Mouse (Mus musculus): ENCODE measurements around the gene Chrna3.

Chrna3 gene

DNA sequence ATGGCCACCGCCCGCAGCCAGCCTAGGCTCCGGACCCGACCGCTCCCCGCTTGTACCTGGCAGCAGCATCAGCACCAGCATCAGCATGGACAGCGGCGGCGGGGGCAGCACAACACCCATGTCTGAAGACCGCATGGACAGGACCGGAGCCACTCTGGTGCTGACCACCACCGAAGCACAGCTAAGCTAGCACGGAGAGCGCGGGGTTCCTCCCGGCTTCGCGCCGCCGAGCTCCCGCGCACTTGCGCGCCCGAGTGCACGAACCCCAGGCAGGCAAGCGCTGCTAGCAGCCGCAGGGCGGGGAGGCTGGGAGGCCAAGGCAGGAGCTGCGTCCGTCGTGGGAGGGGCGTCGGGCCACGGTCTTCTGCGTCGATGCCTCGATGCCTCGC lies at the start of gene Chrna3:
Gene Chrna3 (minus strand): TSS at position 288 of the 389 bp plus-strand sequence.
- no peak for DNase-seq (ENCODE audit: low read depth, low spot score)

DNA sequence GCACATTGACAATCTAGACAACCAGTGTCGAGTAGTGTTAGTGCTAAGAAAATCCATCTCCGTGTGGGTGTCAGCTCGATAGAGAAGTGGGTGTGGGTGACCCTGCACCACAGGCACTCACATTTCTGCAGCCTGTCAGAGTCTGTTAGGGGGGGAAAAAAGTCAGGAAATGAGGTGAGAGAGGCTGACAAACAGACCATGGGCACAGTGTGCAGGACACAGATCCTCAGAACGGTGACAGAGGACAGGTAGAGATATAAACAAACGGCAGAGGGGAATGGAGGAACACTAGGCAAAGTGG lies 41.6 kb upstream of the Chrna3 start:
- DNase-seq (ENCODE audit: low read depth, low spot score), result no peak

DNA sequence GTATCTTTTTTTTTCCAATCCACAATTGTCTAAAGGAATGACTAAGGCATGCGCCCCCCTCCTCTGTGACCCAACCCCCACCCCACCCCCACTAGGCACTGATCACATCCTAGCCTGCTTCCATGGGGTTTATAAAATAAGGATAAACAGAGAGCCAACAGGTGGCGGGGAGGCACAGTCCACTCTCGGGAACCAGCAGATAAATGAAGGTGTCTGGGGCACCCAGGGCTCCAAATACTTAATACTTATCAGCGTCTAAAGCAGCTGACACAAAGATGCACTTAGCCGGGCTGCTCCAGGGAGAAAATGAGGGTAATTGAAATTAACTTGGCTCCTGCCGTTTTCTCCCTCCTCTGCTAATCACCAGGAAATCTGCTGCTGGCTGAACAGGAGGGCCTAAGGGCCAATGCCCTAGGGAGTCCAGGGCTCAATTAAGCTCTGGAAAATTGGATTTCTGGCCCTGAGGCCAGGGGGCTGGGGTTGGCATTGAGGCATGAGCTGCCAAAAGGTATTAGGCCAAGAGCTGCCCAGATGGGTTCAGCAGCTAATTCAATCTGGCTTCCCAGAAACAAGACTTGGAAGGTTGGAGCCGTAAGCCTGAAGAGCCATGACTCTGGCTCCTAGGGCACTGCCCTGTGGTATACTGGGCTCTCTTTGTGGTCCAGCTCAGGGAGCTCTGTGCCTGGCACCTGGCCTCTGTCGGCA lies 41.0 kb upstream of the Chrna3 start:
- no peak for DNase-seq (ENCODE audit: low read depth, low spot score)

DNA sequence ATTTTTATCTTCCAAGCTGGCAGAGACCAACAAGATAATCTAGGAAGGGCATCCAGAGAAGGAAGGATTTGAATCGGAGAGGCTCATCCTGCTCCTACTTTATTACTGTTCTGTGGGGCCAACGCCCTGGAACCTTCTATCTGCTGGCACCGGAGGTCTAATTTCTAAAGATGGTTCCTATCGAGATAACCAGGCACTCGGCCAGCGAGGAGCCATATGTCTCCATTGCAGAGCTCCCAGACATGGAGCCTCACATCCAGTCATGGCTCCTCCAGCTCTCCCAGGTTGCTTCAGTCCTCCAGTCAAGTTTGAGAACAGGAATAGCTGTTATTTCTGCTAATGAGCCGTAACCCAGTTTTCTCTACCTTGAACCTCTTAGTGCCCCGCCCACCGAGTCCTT lies 38.9 kb upstream of the Chrna3 start:
- DNase-seq (ENCODE audit: low read depth, low spot score), result no peak

DNA sequence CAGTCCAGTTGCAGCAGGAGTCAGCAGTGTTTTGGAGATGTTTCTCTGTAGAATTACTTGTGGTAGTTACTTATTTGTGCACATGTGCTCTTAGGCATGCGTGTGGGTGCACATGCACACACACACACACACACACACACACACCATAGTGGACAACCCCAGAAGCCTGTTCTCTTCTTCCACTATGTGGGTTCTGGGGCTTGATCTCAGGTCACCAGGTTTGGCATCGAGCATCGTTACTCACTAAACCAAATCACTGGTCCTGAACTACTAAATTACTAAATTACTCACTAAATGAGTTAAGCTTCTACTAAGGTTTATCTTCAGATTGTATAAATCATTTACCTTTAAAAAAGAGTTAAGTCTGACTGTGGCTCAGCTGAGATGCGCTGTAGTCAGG lies 31.7 kb upstream of the Chrna3 start:
- DNase-seq (ENCODE audit: low read depth, low spot score), result no peak

DNA sequence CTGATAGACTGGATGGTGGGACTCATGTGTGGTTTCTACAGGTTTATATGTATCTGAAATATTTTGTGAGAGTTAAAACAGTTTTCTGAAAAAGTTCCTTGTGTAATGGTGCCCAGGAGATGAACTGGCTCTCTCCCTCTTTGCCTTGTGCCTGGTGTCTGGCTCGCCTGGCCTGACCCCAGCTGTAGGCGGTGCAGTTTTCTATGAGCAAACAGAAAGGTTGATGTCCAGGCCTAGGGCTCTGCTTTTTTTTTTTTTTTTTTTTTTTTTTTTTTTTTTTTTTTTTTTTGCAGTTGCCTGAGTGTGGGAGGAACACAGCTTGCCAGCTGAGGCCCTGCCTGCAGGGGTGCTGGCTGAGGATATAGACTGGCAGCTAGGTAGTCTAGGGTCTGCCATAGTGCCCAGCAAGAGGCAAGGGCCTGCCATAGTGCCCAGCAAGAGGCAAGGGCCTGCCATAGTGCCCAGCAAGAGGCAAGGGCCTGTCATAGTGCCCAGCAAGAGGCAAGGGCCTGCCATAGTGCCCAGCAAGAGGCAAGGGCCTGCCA lies 29.1 kb upstream of the Chrna3 start:
- no peak for DNase-seq (ENCODE audit: low read depth, low spot score)

DNA sequence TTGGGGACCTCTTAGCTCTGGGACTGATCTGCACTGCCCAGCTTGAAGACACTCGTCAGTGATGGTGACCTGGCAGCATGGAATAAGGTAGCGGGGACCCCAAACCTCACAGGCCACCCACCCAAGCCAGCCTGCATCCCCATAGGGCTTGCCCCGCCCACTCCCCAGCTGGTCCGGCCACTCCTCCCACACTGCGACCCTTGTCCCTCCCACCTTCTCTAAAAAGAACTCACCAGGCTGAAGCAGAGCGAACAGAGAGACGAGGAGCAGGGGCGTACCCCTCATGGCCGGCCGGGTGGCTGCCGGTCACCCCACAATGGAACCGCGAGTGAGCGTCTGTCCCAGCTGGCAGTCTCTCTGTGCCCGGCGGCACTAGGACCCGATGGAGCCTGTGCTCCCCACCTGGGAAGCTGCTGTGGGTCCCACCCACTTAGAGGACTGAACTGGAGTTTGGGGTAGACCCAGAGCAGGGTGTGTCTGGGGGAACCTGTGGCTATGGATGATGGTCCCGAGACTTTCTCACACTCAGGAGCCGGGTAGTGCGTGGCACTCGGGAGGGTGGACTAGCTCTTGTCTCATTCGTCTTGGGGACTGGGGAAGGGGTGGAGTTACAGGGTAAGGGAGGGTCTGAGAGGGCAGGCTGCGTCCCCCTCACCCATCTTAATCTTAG lies 22.0 kb upstream of the Chrna3 start, which contains the start of gene Chrnb4:
Gene Chrnb4 (minus strand): TSS at position 569 of the 670 bp plus-strand sequence.
- DNase-seq (ENCODE audit: low read depth, low spot score), result no peak

DNA sequence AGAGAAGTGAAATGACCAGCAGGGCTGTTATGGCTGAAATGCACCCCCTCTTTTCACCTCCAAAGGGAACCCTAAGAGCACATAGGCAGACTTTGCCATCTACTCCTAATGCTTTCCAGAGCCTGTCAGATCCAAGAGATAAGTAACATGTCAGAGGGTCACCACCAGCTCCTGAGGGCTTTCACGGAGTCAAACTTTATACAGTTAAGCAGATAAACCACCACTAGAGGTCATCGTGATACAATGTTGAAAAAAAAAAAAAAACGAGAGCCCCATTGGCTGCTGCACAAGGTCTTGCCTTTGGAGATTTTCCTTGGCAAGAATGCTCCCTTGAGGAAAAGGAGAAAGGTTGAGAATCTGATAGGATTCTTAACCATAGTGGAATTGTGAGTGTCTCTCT lies 20.4 kb upstream of the Chrna3 start:
- DNase-seq (ENCODE audit: low read depth, low spot score), result peak; percentile 59

DNA sequence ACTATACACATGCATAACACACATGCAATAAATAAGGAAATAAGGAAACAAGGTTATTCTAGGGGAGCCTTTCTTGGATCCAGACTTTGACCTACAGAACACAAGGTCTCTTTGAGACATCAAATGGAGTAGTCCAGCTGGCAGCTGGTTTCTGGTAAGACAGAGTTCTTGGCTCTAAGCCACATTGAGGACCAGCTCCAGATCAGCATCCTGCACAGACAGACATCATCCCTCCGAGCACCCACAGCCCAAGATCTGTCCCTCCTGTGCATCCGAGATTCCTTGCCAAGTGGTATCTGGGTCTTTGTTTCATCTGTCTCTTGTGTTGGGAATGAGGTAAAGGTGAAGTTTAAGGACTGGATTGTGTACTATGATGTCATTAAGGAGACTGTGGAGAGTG lies 18.6 kb upstream of the Chrna3 start:
- DNase-seq (ENCODE audit: low read depth, low spot score), result no peak

DNA sequence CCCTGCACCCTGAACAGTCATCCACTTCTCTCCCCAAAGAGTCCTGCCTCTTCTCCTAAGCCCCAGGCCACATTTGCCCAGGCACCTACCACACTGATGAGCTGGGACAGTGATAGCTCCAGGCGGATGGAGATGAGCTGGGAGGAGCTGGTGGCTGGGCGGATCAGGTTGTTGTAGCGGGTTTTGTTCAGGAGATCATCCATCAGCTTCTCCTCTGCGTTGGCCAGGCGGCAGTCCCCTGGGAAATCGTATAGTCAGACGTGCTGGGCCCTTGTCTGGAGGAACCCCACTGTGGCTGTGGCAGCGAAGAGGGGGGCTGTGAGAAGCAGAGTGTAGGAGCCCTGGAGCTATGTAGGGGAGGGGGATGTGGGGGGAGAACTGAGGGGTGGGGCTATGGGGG lies 17.3 kb upstream of the Chrna3 start:
- no peak for DNase-seq (ENCODE audit: low read depth, low spot score)

DNA sequence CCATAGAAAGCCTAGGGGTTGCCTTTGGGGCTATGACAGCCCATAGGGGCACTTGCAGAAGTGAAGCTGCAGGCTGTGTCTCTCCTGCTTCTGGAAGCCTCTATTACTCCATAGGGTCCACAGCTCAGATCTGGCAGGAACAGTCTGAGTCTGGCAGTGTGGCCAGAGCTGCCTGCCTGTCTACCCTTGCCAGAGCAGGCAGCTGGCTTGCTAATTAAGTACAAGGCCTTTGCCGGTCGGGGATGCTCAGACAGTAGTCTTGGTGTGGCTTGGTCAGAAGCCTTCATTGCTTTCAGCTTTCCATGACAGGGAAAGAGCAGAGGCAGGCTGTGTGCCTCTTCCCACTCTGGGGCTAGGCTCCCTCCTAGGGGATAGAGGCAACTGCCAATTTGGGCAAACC lies 15.0 kb upstream of the Chrna3 start:
- DNase-seq (ENCODE audit: low read depth, low spot score), result no peak

DNA sequence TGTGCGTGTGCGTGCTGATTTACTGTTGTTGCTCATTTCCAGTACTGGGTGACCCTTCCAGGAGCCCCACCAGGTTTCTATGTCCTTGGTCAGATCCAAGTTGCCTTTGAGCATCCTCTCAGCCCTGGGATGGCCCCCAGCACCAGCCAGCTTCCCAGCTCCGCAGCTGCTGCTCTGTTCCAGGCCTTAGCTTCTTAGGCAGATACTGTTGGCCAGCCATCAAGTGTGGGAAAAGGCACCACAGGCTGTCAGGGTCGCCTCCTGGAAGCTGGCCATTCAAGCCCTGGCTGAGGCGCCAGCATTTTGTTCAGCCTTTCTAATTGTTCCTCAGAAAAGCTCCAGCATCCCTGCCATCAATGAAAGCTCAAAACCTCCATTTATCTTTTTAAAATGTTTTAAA lies 13.6 kb upstream of the Chrna3 start:
- no peak for DNase-seq (ENCODE audit: low read depth, low spot score)

DNA sequence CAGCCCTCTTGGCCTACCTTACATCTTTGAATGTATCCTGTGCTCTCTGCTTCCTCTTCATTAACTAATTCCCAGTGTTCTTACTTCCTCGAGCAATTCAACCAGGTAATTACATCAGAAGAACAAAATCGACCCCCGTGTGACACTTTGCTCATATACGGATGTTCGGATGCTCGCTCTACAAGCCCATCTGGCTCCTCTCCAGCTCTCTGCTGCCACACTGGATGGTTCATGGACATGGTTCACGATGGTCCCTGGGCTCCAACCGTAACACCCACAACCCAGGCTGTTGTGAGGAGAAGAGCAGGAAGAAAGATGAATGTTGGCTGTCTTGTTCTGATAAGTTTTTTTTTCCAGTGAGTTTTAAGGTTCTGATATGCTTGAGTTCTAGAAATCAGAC lies 12.6 kb upstream of the Chrna3 start:
- DNase-seq (ENCODE audit: low read depth, low spot score), result no peak

DNA sequence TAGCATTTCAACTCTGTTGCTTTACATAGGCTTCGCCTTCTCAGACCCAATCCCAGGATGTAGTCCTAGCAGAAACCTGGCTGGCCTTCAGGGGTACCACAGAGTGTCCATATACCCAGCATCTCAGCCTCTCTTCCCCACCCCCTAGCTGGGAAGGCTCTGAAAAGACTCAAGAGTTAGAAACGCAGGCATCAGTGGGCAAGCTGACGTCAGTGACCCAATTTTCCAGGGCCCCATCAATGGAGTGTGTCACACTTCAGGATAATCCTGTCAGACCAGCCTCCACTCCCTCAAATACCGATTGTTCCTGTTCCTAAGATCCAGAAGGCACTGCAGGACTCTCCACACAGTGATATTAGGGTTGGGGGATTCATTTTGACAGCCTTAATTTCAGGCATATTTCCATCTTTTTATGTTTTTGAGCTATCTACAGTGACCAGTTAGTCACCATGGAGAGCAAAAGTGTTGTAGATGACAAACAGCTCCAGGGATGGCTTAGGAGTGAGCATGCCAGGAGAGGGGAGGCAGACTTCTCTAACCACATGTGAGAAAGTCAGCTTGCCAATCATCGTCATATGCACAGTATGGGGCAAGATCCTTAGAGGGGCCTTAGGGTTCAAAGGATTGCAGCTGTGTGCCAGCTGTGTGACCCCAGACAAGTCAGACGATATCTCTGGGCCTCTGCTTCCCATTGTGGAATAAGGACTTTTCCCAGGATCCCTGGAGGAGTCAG lies 5.2 kb upstream of the Chrna3 start:
- DNase-seq (ENCODE audit: low read depth, low spot score), result no peak

DNA sequence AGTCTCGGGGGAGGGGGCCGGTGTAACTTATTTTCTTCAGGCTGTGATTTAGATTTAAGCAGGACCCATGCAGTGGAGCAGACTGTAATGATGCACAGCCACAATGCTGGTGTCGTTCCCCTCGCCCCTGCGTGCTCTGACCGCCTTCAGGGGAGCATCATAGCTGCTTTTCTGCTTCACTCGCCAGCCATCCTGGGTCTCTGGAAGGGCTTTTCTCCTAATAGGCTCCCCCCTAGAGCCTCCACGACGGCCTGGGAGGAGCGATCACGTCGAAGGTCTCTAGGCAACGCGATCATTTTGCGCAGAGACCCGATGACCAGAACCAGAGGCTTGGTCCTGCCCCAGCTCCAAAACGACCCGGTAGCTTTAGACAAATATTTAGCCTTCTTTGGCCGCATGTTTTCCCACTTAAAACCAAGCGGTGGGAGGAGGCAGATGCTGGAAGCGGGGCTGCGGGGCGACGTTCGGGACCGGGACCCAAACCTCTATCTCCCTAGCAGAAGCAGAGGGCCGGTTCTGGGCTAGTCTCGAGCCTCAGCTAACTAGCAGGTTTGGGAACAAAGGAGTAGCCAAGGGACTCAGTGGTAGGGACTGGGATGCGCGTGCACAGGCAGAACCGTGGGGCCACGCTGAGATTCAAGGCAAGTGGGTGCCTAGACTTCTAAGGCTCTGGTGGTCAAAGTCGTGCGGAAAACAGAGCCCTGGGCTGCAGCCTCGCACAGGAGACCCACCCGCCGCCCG lies 658 bp downstream of the Chrna3 start:
- no peak for DNase-seq (ENCODE audit: low read depth, low spot score)

DNA sequence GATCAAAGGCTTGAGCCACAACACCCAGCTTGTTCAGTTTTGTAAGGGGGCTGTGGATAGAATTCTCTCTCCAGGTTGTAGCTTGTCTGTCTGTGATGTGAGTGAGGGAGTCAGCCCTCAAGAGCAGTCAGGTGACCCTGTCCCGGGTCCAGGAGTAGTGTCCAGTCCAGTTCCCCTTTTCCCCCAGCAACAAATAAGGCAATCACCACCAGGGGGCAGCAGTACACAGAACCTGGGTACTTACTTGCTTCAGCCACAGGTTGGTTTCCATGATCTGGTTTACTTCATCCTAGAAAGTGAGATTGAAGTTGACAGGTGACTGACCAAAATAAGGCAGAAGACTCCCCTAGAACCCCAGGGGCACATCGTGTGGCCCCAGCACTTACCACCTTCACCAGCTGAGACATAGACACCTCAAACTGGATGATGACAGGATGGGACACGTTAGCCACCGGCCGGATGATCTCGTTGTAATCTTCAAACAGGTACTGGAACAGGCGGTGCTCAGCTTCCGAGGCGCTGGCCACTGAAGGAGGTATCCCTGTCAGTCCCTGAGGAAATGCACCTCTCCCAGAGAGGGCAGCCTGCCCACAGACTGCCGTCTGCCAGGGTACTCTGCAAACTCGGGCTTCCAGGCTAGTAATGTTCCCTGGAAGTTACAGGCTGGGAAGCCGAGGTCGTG lies 2.3 kb downstream of the Chrna3 start:
- peak; percentile 85 for DNase-seq (ENCODE audit: low read depth, low spot score)

DNA sequence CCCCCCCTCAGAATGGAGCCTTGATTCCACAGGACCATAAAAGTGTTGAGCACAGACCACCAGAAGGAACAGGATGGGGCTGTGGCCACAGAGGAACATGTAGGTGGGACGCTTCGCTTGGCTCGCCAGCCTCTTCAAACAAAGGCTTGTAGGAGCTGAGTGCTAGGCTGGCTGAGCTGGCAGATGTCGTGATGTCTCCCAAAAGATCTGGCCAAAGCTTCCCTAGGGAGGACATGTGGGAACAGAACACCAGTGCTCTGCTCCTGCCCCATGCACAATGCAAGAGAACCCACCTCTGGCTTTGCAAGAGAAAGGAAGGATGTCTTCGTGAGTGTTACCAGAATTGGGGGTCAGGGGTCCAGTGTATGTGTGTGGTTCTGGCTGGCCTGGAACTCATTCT lies 3.0 kb downstream of the Chrna3 start:
- DNase-seq (ENCODE audit: low read depth, low spot score), result no peak

DNA sequence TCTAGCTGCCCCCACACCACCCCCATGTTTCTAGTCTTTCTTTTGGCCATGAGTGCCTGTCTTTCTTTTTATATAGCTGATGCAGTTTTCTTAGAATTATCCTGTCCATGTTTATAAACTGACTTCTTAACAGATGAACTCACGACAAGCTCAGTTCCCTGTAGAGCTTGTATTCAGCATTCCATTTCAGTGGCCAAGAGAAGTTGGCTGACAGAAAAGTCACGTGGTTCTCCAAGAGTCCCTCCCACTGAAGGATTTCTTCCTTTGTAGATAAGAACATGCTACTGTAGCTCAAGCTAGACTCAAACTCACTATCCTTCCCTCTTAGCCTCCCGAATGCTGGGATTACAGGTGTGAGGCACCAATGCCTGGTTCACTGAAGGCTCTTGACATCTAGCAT lies 9.4 kb downstream of the Chrna3 start:
- DNase-seq (ENCODE audit: low read depth, low spot score), result no peak

DNA sequence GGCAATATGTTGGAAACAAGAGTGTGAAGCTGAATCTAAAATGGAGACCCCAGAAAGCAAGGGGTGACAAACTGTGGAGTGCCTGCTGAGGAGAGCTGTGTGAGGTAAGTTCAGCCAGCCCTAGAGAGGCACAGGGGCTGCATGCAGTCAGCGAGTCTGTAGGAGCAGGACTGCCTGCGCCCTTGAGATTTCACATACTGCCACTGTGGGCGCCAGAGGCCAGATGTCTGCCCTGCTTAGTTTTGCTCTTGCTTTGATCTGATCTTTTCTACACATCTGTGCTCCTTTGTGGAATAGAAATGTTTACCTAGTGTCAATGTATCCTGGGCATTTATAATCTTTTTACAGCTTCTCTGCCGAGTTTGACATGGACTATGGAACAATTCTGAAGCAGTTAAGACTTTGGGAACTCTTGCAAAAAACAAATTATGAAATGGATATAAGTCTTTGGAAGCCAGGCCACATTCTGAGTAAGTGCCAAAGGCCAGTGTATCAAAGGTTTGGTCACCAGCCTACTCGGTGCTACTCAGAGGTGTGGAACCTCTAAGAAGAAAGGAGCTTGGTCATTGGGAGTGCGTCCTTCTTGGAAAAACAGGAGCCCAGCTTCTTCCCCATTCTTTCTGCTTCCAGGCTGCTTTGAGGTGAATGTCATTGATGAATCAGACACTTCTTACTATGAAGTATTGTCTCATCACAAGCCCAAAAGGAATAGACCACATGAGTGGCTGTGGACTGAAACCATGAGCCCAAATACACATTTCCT lies 15.6 kb downstream of the Chrna3 start:
- DNase-seq (ENCODE audit: low read depth, low spot score), result peak; percentile 28

DNA sequence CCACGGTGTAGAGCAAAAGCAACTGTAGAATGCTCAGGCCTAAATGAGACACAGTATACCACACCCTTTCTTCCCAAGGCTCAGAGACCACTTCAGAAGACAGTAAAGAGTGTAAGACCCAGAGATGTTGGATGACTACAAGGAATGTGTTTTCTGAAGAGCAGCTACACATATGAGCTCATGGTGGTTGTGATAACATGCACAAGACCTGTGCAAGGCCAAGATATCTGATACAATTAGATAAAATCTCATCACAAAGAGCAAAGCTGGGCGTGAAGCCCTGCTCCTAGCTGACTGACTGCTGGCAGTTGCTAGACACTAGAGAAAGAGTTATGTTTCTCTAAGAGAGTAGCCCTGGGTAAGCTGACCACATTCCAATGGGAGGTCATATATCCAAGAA lies 16.7 kb downstream of the Chrna3 start:
- no peak for DNase-seq (ENCODE audit: low read depth, low spot score)

DNA sequence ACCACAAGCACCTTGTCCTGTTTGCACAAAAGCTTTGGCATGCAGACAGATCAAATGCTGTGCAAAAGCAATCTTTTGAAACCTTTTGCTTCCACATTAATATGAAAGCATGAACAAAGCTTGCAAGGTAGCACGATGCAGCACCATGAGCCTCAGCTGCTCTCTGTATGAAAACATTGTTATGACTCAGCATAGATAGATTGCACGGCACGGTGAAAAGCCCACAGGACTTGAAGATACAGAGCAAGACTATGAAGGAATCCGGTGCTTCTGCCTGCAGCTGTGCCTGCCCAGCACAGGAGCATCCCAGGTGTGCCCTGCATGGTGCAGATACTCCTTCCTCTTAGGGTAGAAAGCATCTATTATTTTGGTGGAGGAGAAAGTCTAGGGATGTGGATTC lies 22.8 kb downstream of the Chrna3 start:
- no peak for DNase-seq (ENCODE audit: low read depth, low spot score)
